Mouse (Mus musculus) testis, adult 2 months (tissue): ENCODE measurements around the gene Maats1. TPM values are rescaled to one million over a fixed set of nuclear protein-coding genes. Genes with fewer than 3 reads are reported as not detected.
A peak's percentile ranks its signal among the peaks of the same experiment; 100 is the strongest.

ENCODE experiments used
- H3K27ac ChIP-seq: fragments of 200-500 bp; 2 replicates; pipeline ENCODE4 v1.5.1; 2012; ENCODE audit warnings: low read depth, low read length; ENCODE audit not compliant: control insufficient read depth, insufficient read depth
- H3K27me3 ChIP-seq: fragments of 200-500 bp; 2 replicates; pipeline ENCODE4 v1.6.1; 2012; ENCODE audit warnings: mild to moderate bottlenecking, low read length, moderate library complexity; ENCODE audit not compliant: control insufficient read depth, insufficient read depth
- H3K36me3 ChIP-seq: fragments of 200-500 bp; 2 replicates; pipeline ENCODE4 v1.6.1; 2012; ENCODE audit warnings: mild to moderate bottlenecking, low read length; ENCODE audit not compliant: control insufficient read depth, insufficient read depth
- H3K4me1 ChIP-seq: fragments of 200-500 bp; 2 replicates; pipeline ENCODE4 v1.6.1; 2012; ENCODE audit warnings: low read length; ENCODE audit not compliant: control insufficient read depth, insufficient read depth
- H3K4me3 ChIP-seq: fragments of 200-500 bp; 2 replicates; pipeline ENCODE4 v1.5.1; 2012; ENCODE audit warnings: low read depth, mild to moderate bottlenecking, low read length, moderate library complexity, mixed read lengths; ENCODE audit not compliant: control insufficient read depth
- CTCF ChIP-seq: fragments of 200-500 bp; IDR thresholded peaks from 2 replicates; pipeline ENCODE4 v1.5.1; 2012; ENCODE audit warnings: low read depth, mild to moderate bottlenecking, inconsistent platforms, low read length, moderate library complexity; ENCODE audit not compliant: control insufficient read depth, insufficient read depth, insufficient replicate concordance
- POLR2A ChIP-seq: fragments of 200-500 bp; IDR thresholded peaks from 2 replicates; pipeline ENCODE4 v1.6.1; 2012; ENCODE audit warnings: low read depth, mild to moderate bottlenecking, inconsistent platforms, low read length, moderate library complexity; ENCODE audit not compliant: control insufficient read depth
- polyA plus RNA-seq: library from polyadenylated mRNA; depleted of rRNA; stranded (reverse); fragments of >200 nt; gene quantifications from 2 replicates; pipeline ENCODE4 v1.2.3, GENCODE M21; 2012

Gene Maats1
- polyA plus RNA-seq, 1 experiment, result 23.4 TPM

- H3K36me3 ChIP-seq, result no peaks in the 10 kb centered on the region
- H3K27ac ChIP-seq, result no peak overlapping the region
- no peak for TF ChIP-seq CTCF
- no peak for TF ChIP-seq POLR2A
- H3K4me3 ChIP-seq, result no peak overlapping the region
- peaks cover 10% of the 10 kb centered on the region for H3K4me1 ChIP-seq
- H3K27me3 ChIP-seq, result no peaks in the 10 kb centered on the region
These were observed 21.3 kb upstream of the Maats1 start for GRCm38 (mm10) chr16:38363256-38363595.

GRCm38 (mm10) chr16:38362493-38363255 lies 20.7 kb upstream of the Maats1 start:
- Histone ChIP-seq H3K27ac (no peak overlapping the region), H3K36me3 (no peaks in the 10 kb centered on the region), H3K4me3 (peak overlapping the region; percentile 32), H3K4me1 (peaks cover 10% of the 10 kb centered on the region), H3K27me3 (no peaks in the 10 kb centered on the region)
- TF ChIP-seq POLR2A (no peak), CTCF (no peak)

- H3K4me1 ChIP-seq, result peaks cover 10% of the 10 kb centered on the region
- H3K27ac ChIP-seq, result no peak within 1 kb of the TSS
- peak within 1 kb of the TSS; percentile 32 for H3K4me3 ChIP-seq
- H3K27me3 ChIP-seq, result no peaks in the 10 kb centered on the region
- H3K36me3 ChIP-seq, result no peaks in the 10 kb centered on the region
- TF ChIP-seq POLR2A (no peak), CTCF (no peak)
These were observed 20.0 kb upstream of the Maats1 start, which contains the start of gene Popdc2 for GRCm38 (mm10) chr16:38361933-38362332. Gene Popdc2 (plus strand): TSS chr16:38362209.

DNA sequence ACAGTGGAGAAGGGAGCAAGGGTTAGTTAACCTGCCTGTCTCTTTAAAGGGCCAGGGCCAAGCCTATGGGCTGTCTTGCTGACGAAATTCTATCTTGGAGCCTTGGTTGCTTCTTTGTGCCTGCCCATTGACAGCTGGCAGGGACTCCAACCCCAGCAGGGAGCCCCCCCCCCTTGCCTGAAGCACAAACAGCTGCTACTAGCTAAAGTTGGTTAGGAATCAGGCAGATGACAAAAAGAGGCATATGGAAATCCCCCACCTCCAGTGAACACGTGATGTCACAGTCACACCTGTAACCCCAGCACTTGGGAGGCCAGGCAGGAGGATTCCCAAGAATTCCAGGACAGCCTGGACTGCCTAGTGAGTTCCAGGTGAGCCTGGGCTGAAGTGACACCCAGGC lies 18.4 kb upstream of the Maats1 start:
- no peak overlapping the region for H3K27ac ChIP-seq
- TF ChIP-seq CTCF (no peak), POLR2A (no peak)
- H3K4me3 ChIP-seq, result no peak overlapping the region
- no peaks in the 10 kb centered on the region for H3K36me3 ChIP-seq
- no peaks in the 10 kb centered on the region for H3K27me3 ChIP-seq
- H3K4me1 ChIP-seq, result peaks cover 10% of the 10 kb centered on the region

DNA sequence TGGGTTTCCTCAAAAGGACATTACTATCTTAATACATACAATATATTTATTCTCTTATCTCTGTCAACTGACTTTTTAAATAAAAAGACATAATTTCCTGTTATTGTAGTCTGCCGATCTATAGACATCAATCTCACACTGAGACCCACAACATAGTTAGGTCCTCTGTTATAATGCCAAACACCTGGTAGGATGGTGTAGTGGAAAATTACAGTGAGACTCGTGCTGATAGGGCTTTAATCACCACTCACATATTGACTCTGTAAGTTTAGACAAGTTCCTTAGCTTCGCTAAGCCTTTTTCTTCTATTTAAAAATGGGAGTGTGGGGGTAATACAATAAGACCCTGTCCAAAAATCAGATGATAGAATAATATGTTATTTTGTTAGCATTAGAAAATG lies 17.9 kb upstream of the Maats1 start:
- Histone ChIP-seq H3K4me3 (no peak overlapping the region), H3K27ac (no peak overlapping the region), H3K36me3 (no peaks in the 10 kb centered on the region), H3K4me1 (peaks cover 10% of the 10 kb centered on the region), H3K27me3 (no peaks in the 10 kb centered on the region)
- TF ChIP-seq CTCF (no peak), POLR2A (no peak)

DNA sequence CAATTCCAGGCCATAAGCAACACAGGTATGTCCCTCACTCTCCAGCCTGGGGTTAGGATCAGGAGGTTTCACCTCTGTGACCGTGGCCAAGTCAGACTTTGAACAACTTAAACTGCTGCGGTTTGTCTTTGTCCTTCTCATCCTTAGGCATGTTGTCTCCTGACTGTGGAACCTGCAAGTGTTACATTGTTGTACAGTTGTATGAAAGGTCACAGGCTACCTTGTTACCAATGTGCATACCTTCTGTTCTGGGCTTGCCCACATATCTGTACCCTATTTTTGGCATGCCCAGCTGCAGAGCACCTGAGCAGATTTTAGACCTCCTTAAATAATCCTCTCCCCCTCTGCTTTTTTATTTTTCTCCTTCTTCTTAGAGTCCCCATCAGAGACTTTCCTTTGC lies 17.3 kb upstream of the Maats1 start:
- no peak for TF ChIP-seq POLR2A
- no peak for TF ChIP-seq CTCF
- no peak overlapping the region for H3K4me3 ChIP-seq
- H3K27ac ChIP-seq, result no peak overlapping the region
- no peaks in the 10 kb centered on the region for H3K27me3 ChIP-seq
- peaks cover 10% of the 10 kb centered on the region for H3K4me1 ChIP-seq
- H3K36me3 ChIP-seq, result no peaks in the 10 kb centered on the region

GRCm38 (mm10) chr16:38358256-38358812 lies 16.4 kb upstream of the Maats1 start:
- TF ChIP-seq POLR2A (no peak), CTCF (no peak)
- Histone ChIP-seq H3K36me3 (no peaks in the 10 kb centered on the region), H3K27me3 (no peaks in the 10 kb centered on the region), H3K4me1 (peaks cover 10% of the 10 kb centered on the region), H3K4me3 (no peak overlapping the region), H3K27ac (no peak overlapping the region)
